Mouse (Mus musculus) MEL (cell line): ENCODE data around the gene 1700025G04Rik.

Source experiments
- ETS1 ChIP-seq: IDR thresholded peaks from 2 replicates; pipeline ENCODE4 v1.6.1; 2012; ENCODE audit warnings: low read depth, mild to moderate bottlenecking, inconsistent platforms, low read length, improper control_type of control experiment, moderate library complexity
- POLR2AphosphoS2 ChIP-seq: IDR thresholded peaks from 2 replicates; pipeline ENCODE4 v1.6.1; 2011; ENCODE audit warnings: low read length, improper control_type of control experiment
- RCOR1 ChIP-seq: IDR thresholded peaks from 2 replicates; pipeline ENCODE4 v1.6.1; 2012; ENCODE audit warnings: low read depth, mild to moderate bottlenecking, inconsistent platforms, low read length, improper control_type of control experiment

DNA sequence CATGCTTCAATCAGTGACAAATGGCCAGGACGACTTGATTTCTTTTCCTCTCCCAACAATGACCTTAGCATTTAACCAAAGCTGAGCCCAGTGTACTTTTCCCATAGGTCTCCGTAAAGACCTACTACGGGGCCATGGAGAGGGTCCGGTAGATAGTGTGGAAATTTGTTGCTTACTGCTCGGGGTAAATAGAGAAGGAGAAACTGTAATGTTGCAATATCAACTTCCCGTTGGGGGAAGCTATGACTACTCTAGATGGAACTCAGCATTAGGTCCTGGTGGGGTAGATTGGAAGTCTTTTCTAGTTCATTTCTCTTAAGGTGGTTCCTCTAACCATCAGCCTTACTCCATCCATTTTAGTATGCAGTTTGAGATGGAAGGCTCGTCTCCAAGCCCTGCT, 270.7 kb downstream of the 1700025G04Rik start:
- no peak for TF ChIP-seq RCOR1
- no peak for TF ChIP-seq ETS1
- TF ChIP-seq POLR2AphosphoS2: no peak
